Mouse (Mus musculus) embryonic facial prominence, embryonic 14.5 days (tissue): ENCODE measurements around the gene Ttn. TPM values are rescaled to one million over a fixed set of nuclear protein-coding genes. Genes with fewer than 3 reads are reported as not detected.

Experiments
- ATAC-seq: fragments of 200-750 bp; cut with Nextera tagmentation; 2 replicates; pipeline ENCODE4 v1.8.0; 2017; ENCODE audit warnings: low read depth, moderate number of reproducible peaks, moderate TSS enrichment
- DNase-seq: peaks from one replicate; pipeline ENCODE4 v3.0.0-alpha.2; 2015; ENCODE audit warnings: low spot score
- H3K27ac ChIP-seq: fragments of 300-500 bp; sonication (generic); replicated peaks from 2 replicates; pipeline ENCODE4 v1.5.1; 2014; ENCODE audit warnings: low read depth, mild to moderate bottlenecking, low read length, moderate library complexity
- H3K27me3 ChIP-seq: fragments of 300-500 bp; sonication (generic); replicated peaks from 2 replicates; pipeline ENCODE4 v1.6.1; 2014; ENCODE audit warnings: low read length; ENCODE audit not compliant: control insufficient read depth, insufficient read depth
- H3K36me3 ChIP-seq: fragments of 300-500 bp; sonication (generic); 2 replicates; pipeline ENCODE4 v1.6.1; 2014; ENCODE audit warnings: low read length, mixed read lengths; ENCODE audit not compliant: control insufficient read depth, insufficient read depth
- H3K4me1 ChIP-seq: fragments of 300-500 bp; sonication (generic); 2 replicates; pipeline ENCODE4 v1.6.1; 2014; ENCODE audit warnings: antibody characterized with exemption, low read length; ENCODE audit not compliant: control insufficient read depth, insufficient read depth
- H3K4me2 ChIP-seq: fragments of 300-500 bp; sonication (generic); 2 replicates; pipeline ENCODE4 v1.6.1; 2014; ENCODE audit warnings: low read depth, mild to moderate bottlenecking, low read length, moderate library complexity, mixed read lengths
- H3K4me3 ChIP-seq: fragments of 300-500 bp; sonication (generic); 2 replicates; pipeline ENCODE4 v1.5.1; 2014; ENCODE audit warnings: low read depth, mild to moderate bottlenecking, low read length
- H3K9ac ChIP-seq: fragments of 300-500 bp; sonication (generic); 2 replicates; pipeline ENCODE4 v1.6.1; 2014; ENCODE audit warnings: low read depth, mild to moderate bottlenecking, low read length, moderate library complexity, mixed read lengths
- H3K9me3 ChIP-seq: fragments of 300-500 bp; sonication (generic); 2 replicates; pipeline ENCODE4 v1.6.1; 2016; ENCODE audit warnings: low read length; ENCODE audit not compliant: control insufficient read depth
- WGBS: fragments of 180-500 bp; shearing (Covaris S2); extraction: QIAGEN DNeasy Blood & Tissue Kit; methylation state at CpG from one replicate; pipeline ENCODE4 v1.1.7; 2014; 5-methylcytosine and 5-hydroxymethylcytosine counted together
- polyA plus RNA-seq: library from polyadenylated mRNA; unstranded; fragments of >200 nt; fragmentation: Nextera tagmentation; extraction: Ambion mirVana; gene quantifications from 2 replicates; pipeline ENCODE4 v1.2.1, GENCODE M21; 2014

The Ttn gene
- polyA plus RNA-seq, 1 experiment from 2014 or later: 216 TPM

DNA sequence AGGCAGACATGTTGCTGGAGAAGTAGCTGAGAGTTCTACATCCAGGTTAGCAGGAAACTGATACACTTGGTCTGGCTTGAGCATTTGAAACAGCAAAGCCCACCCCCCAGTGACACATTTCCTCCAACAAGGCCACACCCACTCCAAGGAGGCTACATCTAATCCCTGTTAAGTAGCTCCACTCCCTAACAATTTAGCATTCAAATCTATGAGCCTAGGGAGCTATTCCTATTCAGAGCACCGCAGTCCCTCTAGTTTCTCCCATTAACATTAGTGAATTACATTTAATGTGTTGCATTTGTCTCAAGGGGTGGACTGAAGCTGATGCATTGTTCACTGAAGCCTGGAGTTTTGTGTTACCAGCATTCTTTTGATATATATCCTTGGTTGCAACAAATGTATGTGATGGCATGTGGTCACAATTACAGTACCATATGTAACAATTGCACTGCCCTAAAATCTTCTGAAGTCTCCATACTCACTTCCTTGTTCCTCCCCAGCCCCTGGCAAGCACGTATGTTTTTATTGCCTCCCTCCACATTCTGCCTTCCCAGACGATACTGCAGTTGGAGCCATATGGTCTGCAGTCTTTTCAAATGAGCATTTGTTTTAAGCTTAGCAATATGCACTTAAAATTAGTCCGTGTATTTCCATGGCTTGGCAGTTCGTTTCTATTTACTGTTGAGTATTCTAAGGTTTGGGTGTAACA is 10.3 kb upstream of the Ttn start:
- DNase-seq (peak; percentile 66), ATAC-seq (no peak)
- H3K9ac ChIP-seq: no peak overlapping the region
- no peaks in the 10 kb centered on the region for H3K36me3 ChIP-seq
- no peak overlapping the region for H3K4me2 ChIP-seq
- H3K27me3 ChIP-seq: no peaks in the 10 kb centered on the region
- WGBS: 38% methylated on average over 5 of the region's 5 CpGs
- H3K4me1 ChIP-seq: no peaks in the 10 kb centered on the region
- no peaks in the 10 kb centered on the region for H3K9me3 ChIP-seq
- peak overlapping the region; percentile 7; the same call in 1 of the 2 replicates for H3K27ac ChIP-seq
- H3K4me3 ChIP-seq: no peak overlapping the region

GRCm38 (mm10) chr2:76987317-76987716 is 5.0 kb upstream of the Ttn start:
- no peak overlapping the region for H3K27ac ChIP-seq
- 83% methylated on average over 4 of the region's 4 CpGs for WGBS
- H3K9ac ChIP-seq: no peak overlapping the region
- H3K9me3 ChIP-seq: no peaks in the 10 kb centered on the region
- H3K4me3 ChIP-seq: no peak overlapping the region
- no peak overlapping the region for H3K4me2 ChIP-seq
- no peak for DNase-seq
- H3K36me3 ChIP-seq: no peaks in the 10 kb centered on the region
- no peaks in the 10 kb centered on the region for H3K27me3 ChIP-seq
- H3K4me1 ChIP-seq: no peaks in the 10 kb centered on the region
- ATAC-seq: no peak

- Histone ChIP-seq H3K4me2 (no peak overlapping the region), H3K27ac (no peak overlapping the region), H3K4me3 (no peak overlapping the region), H3K9me3 (no peaks in the 10 kb centered on the region), H3K27me3 (no peaks in the 10 kb centered on the region), H3K36me3 (no peaks in the 10 kb centered on the region), H3K9ac (no peak overlapping the region), H3K4me1 (no peaks in the 10 kb centered on the region)
- peak; percentile 44; the same call in 1 of the 2 replicates for ATAC-seq
- peak; percentile 73 for DNase-seq
- 72% methylated on average over 5 of the region's 5 CpGs for WGBS
Observed at GRCm38 (mm10) chr2:76984384-76984783, 2.0 kb upstream of the Ttn start.

DNA sequence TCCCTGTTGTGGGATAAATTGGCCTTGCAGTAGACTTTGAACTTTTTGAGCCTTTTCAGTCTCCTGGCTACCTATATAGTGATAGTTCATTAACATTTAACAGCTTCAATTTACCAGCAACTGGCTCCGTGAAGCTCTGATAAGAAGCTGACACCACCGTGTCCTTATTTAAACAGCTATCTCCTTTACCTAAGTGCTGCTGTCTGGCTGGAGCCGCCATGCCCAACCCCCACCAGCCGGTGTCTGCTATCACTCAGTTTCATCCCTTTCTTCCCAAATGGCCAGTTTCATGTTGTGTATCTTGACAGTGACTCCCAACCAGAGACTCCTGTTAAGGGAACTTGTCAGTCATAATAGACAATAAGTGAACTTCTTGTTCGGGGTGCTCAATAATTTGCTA is 1.3 kb upstream of the Ttn start:
- Histone ChIP-seq H3K4me2 (no peak overlapping the region), H3K9me3 (no peaks in the 10 kb centered on the region), H3K27me3 (no peaks in the 10 kb centered on the region), H3K27ac (no peak overlapping the region), H3K9ac (no peak overlapping the region), H3K36me3 (no peaks in the 10 kb centered on the region), H3K4me3 (no peak overlapping the region), H3K4me1 (no peaks in the 10 kb centered on the region)
- 67% methylated on average over 5 of the region's 5 CpGs for WGBS
- ATAC-seq (no peak), DNase-seq (no peak)

GRCm38 (mm10) chr2:76981717-76982116 is 630 bp downstream of the Ttn start:
- Histone ChIP-seq H3K4me3 (no peak overlapping the region), H3K36me3 (no peaks in the 10 kb centered on the region), H3K4me2 (no peak overlapping the region), H3K27ac (no peak overlapping the region), H3K9ac (no peak overlapping the region), H3K4me1 (no peaks in the 10 kb centered on the region), H3K27me3 (no peaks in the 10 kb centered on the region), H3K9me3 (no peaks in the 10 kb centered on the region)
- DNase-seq: peak; percentile 59
- WGBS: 49% methylated on average over 5 of the region's 5 CpGs
- ATAC-seq: 0 out of 2 replicates have a peak, but pooled peaks have one; percentile 39

- no peak overlapping the region for H3K9ac ChIP-seq
- H3K4me1 ChIP-seq: no peaks in the 10 kb centered on the region
- H3K4me3 ChIP-seq: no peak overlapping the region
- H3K27ac ChIP-seq: no peak overlapping the region
- H3K9me3 ChIP-seq: no peaks in the 10 kb centered on the region
- peak; percentile 24 for DNase-seq
- H3K27me3 ChIP-seq: no peaks in the 10 kb centered on the region
- no peaks in the 10 kb centered on the region for H3K36me3 ChIP-seq
- ATAC-seq: no peak
- 47% methylated on average over 9 of the region's 9 CpGs for WGBS
- no peak overlapping the region for H3K4me2 ChIP-seq
Observed at GRCm38 (mm10) chr2:76980146-76980545, 2.2 kb downstream of the Ttn start.

DNA sequence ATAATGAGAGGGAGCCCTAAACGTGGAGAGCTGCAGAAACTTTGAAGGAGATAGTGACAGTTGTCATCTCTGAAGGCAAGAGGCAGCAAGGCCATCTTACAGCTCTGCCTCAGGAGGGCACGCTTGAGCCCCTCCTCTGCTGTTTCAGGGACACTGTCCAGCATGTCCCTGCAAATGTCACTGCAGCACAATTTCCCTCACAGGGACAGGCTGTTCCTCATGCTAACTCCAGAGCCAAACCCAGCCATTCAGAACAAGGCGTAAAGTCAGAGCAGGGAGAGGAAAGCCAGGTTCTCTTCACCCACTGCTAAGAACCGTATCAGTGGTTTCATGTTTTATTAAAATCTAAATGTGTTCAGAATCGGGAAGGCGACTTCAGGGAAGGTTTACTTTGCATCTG is 4.7 kb downstream of the Ttn start:
- no peak for DNase-seq
- Histone ChIP-seq H3K9me3 (no peaks in the 10 kb centered on the region), H3K36me3 (no peaks in the 10 kb centered on the region), H3K4me3 (no peak overlapping the region), H3K27me3 (no peaks in the 10 kb centered on the region), H3K4me2 (no peak overlapping the region), H3K4me1 (no peaks in the 10 kb centered on the region), H3K9ac (no peak overlapping the region), H3K27ac (no peak overlapping the region)
- no peak for ATAC-seq
- WGBS: 73% methylated on average over 6 of the region's 6 CpGs

DNA sequence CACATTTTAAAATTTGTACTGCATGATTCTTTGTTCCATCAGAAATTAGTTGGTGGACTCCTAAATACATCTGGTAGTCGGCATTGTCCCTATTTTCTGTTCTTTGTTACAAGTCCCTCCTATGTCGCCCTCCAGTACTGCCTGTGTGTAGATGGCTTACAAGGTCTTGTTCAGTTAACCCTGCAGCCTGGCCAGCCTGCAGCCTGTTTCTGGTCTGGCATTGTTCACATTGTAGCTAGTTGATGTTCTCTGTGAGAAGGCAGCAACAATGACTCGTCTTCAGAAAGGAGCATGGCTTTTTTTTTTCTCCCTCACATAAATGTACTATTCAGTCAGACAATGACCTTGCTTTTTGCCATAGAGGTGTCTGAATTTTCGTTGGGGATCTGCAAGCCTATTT is 10.3 kb downstream of the Ttn start:
- Histone ChIP-seq H3K4me1 (no peaks in the 10 kb centered on the region), H3K4me3 (no peak overlapping the region), H3K9me3 (no peaks in the 10 kb centered on the region), H3K27ac (no peak overlapping the region), H3K36me3 (no peaks in the 10 kb centered on the region), H3K27me3 (no peaks in the 10 kb centered on the region), H3K4me2 (no peak overlapping the region), H3K9ac (no peak overlapping the region)
- WGBS: 59% methylated on average over 4 of the region's 4 CpGs
- DNase-seq: no peak
- ATAC-seq: no peak

- Histone ChIP-seq H3K9ac (no peak overlapping the region), H3K27me3 (no peaks in the 10 kb centered on the region), H3K4me2 (no peak overlapping the region), H3K9me3 (no peaks in the 10 kb centered on the region), H3K36me3 (no peaks in the 10 kb centered on the region), H3K27ac (no peak overlapping the region), H3K4me1 (no peaks in the 10 kb centered on the region), H3K4me3 (no peak overlapping the region)
- ATAC-seq (no peak), DNase-seq (no peak)
- WGBS: 65% methylated on average over 5 of the region's 5 CpGs
Observed at GRCm38 (mm10) chr2:76971069-76971468, 11.3 kb downstream of the Ttn start.
